Mouse (Mus musculus) midbrain, embryonic 15.5 days (tissue): ENCODE measurements around the gene Vps26a. TPM values are rescaled to one million over a fixed set of nuclear protein-coding genes. Genes with fewer than 3 reads are reported as not detected.

Source experiments
- ATAC-seq: fragments of 200-750 bp; cut with Nextera tagmentation; replicated peaks from 2 replicates; pipeline ENCODE4 v1.8.0; 2017; ENCODE audit warnings: moderate TSS enrichment
- H3K27ac ChIP-seq: fragments of 300-500 bp; sonication (generic); 2 replicates; pipeline ENCODE4 v1.5.1; 2015; ENCODE audit warnings: mild to moderate bottlenecking, inconsistent platforms
- H3K27me3 ChIP-seq: fragments of 300-500 bp; sonication (generic); replicated peaks from 2 replicates; pipeline ENCODE4 v1.6.1; 2015; ENCODE audit warnings: inconsistent platforms
- H3K36me3 ChIP-seq: fragments of 300-500 bp; sonication (generic); replicated peaks from 2 replicates; pipeline ENCODE4 v1.6.1; 2015; ENCODE audit warnings: inconsistent platforms
- H3K4me1 ChIP-seq: fragments of 300-500 bp; sonication (generic); 2 replicates; pipeline ENCODE4 v1.6.1; 2015; ENCODE audit warnings: inconsistent platforms
- H3K4me2 ChIP-seq: fragments of 300-500 bp; sonication (generic); 2 replicates; pipeline ENCODE4 v1.6.1; 2015; ENCODE audit warnings: inconsistent platforms, mild to moderate bottlenecking, moderate library complexity
- H3K4me3 ChIP-seq: fragments of 300-500 bp; sonication (generic); 2 replicates; pipeline ENCODE4 v1.5.1; 2015; ENCODE audit warnings: mild to moderate bottlenecking, inconsistent platforms
- H3K9ac ChIP-seq: fragments of 300-500 bp; sonication (generic); 2 replicates; pipeline ENCODE4 v1.6.1; 2015; ENCODE audit warnings: mild to moderate bottlenecking, inconsistent platforms
- H3K9me3 ChIP-seq: fragments of 300-500 bp; sonication (generic); 2 replicates; pipeline ENCODE4 v1.6.1; 2016; ENCODE audit warnings: inconsistent platforms
- WGBS: fragments of 180-500 bp; shearing (Covaris S2); methylation state at CpG from one replicate; pipeline ENCODE4 v1.1.7; 2015; ENCODE audit warnings: mixed read lengths; 5-methylcytosine and 5-hydroxymethylcytosine counted together
- polyA plus RNA-seq: library from polyadenylated mRNA; unstranded; fragments of >200 nt; fragmentation: Nextera tagmentation; extraction: Ambion mirVana; gene quantifications from 2 replicates; pipeline ENCODE4 v1.2.1, GENCODE M21; 2015

Vps26a gene
- polyA plus RNA-seq, 1 experiment from 2014 or later: 55.0 TPM

DNA sequence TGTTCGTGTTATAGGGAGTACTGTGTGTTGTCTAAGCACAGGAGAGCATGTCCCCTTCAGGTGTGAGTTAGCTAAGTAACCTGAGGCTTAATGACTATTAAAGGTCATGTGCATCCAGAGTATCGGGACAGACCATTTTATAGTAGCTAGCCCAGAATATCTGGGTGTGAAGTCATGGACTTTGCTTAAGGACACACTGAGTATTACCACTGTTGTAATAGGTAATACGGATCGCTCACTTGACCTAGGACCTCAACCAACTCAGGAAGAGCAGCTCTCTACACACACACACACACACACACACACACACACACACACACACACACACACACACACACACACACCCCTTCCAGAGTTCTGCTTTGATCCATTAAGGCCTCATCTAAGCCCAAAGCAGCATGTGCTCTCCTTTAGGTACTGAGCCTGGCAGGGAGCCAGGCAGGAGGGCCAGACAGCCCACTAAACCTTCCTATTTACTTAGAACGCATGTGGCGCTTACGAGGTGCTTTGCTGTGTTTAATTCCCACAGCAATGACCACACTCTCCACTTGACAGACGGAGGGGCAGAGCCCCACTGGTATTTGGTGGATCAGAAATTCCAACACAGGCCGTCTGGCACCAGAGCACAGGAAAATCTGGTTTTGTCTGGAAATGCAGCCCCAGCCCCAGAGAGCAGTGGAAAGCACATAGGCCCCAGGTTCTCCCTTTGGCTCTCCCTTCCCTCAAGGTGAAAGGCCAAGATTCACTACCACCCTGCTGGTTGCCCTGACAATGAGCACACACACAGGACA, 61.3 kb downstream of the Vps26a start:
- no peaks in the 10 kb centered on the region for H3K27me3 ChIP-seq
- no peaks in the 10 kb centered on the region for H3K4me1 ChIP-seq
- no peak overlapping the region for H3K4me2 ChIP-seq
- ATAC-seq: no peak
- no peak overlapping the region for H3K9ac ChIP-seq
- no peaks in the 10 kb centered on the region for H3K9me3 ChIP-seq
- WGBS: 52% methylated on average over 9 of the region's 9 CpGs
- H3K4me3 ChIP-seq: no peak overlapping the region
- no peak overlapping the region for H3K27ac ChIP-seq
- H3K36me3 ChIP-seq: peaks cover 24% of the 10 kb centered on the region

DNA sequence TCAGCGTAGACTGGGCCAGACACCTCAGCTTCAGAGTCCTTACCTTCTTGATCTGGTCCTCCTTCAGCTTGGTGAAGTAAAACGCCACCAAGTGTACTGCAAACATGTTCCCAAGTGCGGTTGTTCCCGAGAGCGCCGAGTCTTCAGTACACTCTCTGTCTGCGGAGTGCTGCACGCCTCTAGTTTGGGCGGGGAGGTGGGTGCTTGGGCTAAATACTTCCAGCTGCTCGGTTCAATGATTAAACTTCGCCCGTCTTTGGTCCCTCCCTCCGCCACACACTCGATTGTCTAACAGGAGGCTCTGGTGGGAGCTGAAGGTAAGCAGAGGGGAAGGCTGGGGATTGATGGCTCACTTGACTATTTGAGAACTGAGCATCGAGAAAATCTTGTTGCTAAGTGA, 64.3 kb downstream of the Vps26a start, which contains the start of gene Hkdc1:
TSS of gene Hkdc1 (minus strand) at position 237 of the 400 bp plus-strand sequence.
- no peaks in the 10 kb centered on the region for H3K9me3 ChIP-seq
- no peaks in the 10 kb centered on the region for H3K27me3 ChIP-seq
- no peak within 1 kb of the TSS for H3K27ac ChIP-seq
- H3K36me3 ChIP-seq: no peaks in the 10 kb centered on the region
- no peak for ATAC-seq
- WGBS: 46% methylated on average over 15 of the region's 15 CpGs
- H3K4me2 ChIP-seq: no peak within 1 kb of the TSS
- H3K4me3 ChIP-seq: no peak within 1 kb of the TSS
- no peak within 1 kb of the TSS for H3K9ac ChIP-seq
- H3K4me1 ChIP-seq: no peaks in the 10 kb centered on the region

DNA sequence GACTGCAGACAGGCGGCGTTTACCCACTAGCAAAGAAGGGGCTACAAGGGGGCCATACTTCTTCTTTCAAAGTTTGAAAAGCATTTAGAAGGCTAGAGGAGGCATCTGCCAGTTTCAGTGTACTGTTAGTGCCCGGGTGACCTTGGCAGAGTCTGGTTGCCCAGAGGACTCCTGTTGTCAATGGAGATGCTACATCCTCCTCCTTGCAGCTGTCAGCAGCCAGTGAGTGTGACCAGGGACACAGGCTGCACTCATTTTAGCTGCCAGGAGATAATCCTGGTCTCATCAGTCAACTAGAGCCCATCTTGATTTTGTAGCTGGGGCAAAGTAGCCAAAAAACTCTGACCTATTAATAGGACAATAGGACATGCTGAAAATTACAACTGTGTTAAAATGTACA, 65.5 kb downstream of the Vps26a start:
- H3K9ac ChIP-seq: no peak overlapping the region
- H3K9me3 ChIP-seq: no peaks in the 10 kb centered on the region
- H3K36me3 ChIP-seq: no peaks in the 10 kb centered on the region
- no peaks in the 10 kb centered on the region for H3K27me3 ChIP-seq
- 83% methylated on average over 3 of the region's 3 CpGs for WGBS
- ATAC-seq: no peak
- H3K4me2 ChIP-seq: no peak overlapping the region
- no peak overlapping the region for H3K4me3 ChIP-seq
- no peaks in the 10 kb centered on the region for H3K4me1 ChIP-seq
- no peak overlapping the region for H3K27ac ChIP-seq

DNA sequence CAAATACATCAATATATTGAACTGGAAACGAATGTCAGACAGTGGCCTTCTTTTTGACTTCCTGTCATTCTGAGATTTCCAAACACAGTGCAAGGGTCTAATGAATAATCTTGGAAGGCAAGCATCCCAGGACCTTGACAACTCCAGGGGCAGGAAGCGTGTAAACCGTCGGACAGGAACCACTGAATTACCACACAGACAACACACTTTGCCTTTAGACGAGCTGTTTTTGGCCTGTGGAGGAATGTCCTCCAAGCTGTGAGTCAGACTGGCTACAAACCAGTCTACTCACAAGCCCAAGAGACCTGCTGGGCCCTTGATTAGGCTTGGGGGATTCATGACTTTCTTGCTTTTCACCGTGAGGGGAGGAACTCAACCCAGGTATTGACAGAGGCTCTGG, 66.2 kb downstream of the Vps26a start:
- H3K4me2 ChIP-seq: no peak overlapping the region
- no peaks in the 10 kb centered on the region for H3K4me1 ChIP-seq
- H3K9me3 ChIP-seq: no peaks in the 10 kb centered on the region
- no peak overlapping the region for H3K27ac ChIP-seq
- H3K4me3 ChIP-seq: no peak overlapping the region
- H3K27me3 ChIP-seq: no peaks in the 10 kb centered on the region
- H3K36me3 ChIP-seq: no peaks in the 10 kb centered on the region
- 76% methylated on average over 6 of the region's 6 CpGs for WGBS
- H3K9ac ChIP-seq: no peak overlapping the region
- no peak for ATAC-seq

DNA sequence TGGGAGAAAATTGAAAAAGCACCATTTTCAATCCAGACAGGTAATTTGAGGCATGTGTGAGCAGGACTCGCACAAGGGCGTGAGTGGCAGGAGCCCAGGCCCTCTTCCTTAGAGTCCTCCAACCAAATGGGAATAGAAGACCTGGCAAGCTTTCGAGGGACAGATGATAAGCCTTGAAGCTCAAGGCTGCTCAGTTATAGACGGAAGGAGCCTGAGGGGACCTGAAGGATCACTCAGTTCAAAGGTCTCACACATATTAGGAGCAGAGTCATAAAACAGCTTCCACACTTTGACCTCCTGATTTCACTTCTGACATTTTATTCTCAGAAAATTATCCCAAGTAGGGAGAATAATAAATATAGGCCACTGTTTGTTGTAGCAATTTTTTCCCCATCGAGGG, 67.2 kb downstream of the Vps26a start:
- Histone ChIP-seq H3K27ac (no peak overlapping the region), H3K4me3 (no peak overlapping the region), H3K36me3 (no peaks in the 10 kb centered on the region), H3K9ac (no peak overlapping the region), H3K4me2 (no peak overlapping the region), H3K27me3 (no peaks in the 10 kb centered on the region), H3K4me1 (no peaks in the 10 kb centered on the region), H3K9me3 (no peaks in the 10 kb centered on the region)
- 85% methylated on average over 5 of the region's 5 CpGs for WGBS
- ATAC-seq: no peak

DNA sequence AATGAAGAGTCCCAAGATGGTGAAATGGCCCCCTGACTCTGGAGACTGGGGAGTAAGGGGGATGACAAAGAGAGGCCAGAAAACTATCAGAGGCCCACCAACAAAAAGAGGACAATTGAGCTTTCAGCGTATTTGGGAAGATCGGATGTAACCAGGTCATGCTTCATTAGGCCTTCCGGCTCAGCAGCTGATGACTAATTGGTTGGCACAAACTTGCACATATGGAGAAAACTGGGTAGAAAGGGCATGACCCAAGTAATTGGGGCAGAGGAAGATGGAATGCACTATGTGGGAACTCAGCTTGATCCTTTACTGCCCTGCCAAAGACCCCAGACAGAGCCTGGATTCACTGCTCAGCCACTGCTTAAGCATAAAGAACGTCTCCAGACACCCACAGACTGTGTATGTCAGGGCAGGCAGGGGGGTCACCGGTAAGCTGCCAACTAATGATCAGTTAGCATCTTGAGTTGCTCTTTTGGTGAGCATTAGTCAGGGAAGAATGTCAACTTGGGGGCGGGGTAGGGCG, 67.7 kb downstream of the Vps26a start:
- H3K9ac ChIP-seq: no peak overlapping the region
- H3K9me3 ChIP-seq: no peaks in the 10 kb centered on the region
- no peaks in the 10 kb centered on the region for H3K4me1 ChIP-seq
- 60% methylated on average over 7 of the region's 7 CpGs for WGBS
- H3K27ac ChIP-seq: no peak overlapping the region
- H3K36me3 ChIP-seq: no peaks in the 10 kb centered on the region
- no peaks in the 10 kb centered on the region for H3K27me3 ChIP-seq
- no peak for ATAC-seq
- H3K4me3 ChIP-seq: no peak overlapping the region
- H3K4me2 ChIP-seq: no peak overlapping the region

DNA sequence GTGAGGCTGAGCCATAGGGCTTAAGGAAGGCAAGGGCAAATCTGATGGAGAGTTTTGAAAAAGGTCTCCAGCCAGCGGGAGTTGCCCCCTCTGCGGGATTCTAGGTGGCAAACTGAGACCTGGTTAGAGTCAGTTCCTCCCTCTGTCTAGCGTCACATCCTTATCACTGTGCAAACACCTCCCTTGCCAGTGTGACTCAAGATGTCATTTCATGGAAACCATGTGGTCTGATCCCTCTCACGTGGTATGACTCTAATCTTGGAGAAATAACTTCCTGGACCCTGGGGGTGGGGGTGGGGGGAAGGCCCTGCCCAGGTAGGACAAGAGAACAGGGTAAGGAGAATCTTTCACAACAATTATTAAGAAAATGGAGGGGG, 73.0 kb downstream of the Vps26a start:
- H3K4me2 ChIP-seq: no peak overlapping the region
- ATAC-seq: no peak
- H3K27me3 ChIP-seq: no peaks in the 10 kb centered on the region
- WGBS: 60% methylated on average over 4 of the region's 4 CpGs
- H3K36me3 ChIP-seq: no peaks in the 10 kb centered on the region
- no peak overlapping the region for H3K9ac ChIP-seq
- H3K27ac ChIP-seq: no peak overlapping the region
- H3K4me3 ChIP-seq: no peak overlapping the region
- H3K9me3 ChIP-seq: no peaks in the 10 kb centered on the region
- no peaks in the 10 kb centered on the region for H3K4me1 ChIP-seq

DNA sequence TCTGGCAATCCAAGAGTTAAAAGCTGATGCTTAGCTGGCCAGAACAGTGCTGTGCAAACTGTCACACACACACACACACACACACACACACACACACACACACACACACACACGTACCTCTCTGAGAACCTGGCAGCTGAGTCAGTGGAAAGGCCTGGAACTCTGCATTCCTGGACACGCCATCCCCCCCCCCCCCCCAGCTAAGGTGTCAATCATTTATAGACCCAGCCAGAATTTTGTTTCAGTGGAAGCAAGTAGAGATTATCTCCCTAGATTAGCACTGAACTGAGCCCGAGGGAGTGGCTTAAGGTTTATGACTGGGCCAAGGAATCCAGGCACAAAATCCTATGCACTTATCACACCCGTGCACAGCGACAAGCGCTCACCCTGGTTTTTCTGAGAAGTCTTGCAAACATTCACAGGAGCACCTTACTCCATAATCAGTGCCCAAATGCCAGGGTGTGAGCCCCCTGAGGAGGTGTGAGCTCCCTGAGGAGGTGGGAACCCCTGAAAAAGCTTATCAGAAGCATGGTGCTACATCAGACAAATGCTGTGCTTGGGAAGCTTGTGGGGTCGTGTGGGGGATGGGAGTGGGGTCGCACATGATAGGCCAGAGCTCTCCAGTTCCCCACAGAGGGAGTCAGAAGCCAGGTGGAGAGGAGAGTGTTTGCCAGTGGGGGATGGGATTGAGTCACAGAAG, 73.5 kb downstream of the Vps26a start:
- Histone ChIP-seq H3K4me1 (no peaks in the 10 kb centered on the region), H3K27ac (no peak overlapping the region)
- ATAC-seq: no peak

DNA sequence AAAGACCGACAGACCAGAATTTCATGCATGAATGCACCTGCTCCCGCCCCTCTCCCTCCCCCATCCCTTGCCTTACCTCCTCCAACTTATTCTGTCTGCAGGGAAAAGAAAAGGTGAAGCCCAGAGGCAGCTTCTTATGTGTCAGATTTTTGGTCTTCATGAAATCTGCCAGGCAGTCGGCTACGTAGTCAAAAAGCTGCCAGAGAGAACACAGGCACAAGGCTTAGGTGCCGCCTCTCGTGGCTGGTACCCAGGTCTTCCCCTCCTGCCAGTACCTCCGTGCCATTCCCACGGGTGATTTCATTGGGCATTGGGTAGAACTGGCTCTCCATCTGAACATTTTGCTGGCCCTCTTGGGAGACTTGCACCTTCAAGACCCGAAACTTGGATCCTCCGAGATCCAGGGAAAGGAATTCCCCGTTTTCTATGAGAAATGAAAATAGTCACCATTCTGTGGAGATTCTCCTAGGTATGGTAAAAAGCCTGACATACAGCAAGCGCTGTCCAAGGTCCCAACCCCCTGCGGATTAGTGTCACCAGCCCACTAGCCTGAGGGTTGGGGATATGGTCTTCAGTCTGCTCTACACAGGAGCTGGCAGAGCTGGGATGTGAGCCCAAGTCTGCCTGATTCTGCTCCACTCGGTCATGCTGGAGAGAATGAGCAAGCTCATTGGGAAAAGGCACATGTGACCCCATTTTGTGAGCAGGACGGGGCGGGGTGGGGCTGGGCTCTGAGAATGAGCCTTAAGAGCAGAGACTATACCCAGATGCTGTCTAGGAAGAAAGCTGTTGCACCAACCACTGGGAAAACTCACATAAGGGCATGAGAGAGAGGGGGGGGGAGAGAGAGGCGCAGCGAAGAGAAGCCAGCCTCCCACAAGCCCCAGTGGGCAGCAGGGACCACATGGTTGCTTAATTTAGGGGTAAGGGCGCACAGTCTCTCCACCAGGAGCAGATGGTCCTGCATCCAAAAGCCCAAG, 74.9 kb downstream of the Vps26a start:
- Histone ChIP-seq H3K27me3 (no peaks in the 10 kb centered on the region), H3K4me2 (no peak overlapping the region), H3K4me3 (no peak overlapping the region), H3K36me3 (no peaks in the 10 kb centered on the region), H3K27ac (no peak overlapping the region), H3K9me3 (no peaks in the 10 kb centered on the region), H3K9ac (no peak overlapping the region), H3K4me1 (no peaks in the 10 kb centered on the region)
- WGBS: 70% methylated on average over 19 of the region's 19 CpGs
- ATAC-seq: no peak

More for the DNA sequence above, 73.5 kb downstream of the Vps26a start:
- Histone ChIP-seq H3K27me3 (no peaks in the 10 kb centered on the region), H3K9me3 (no peaks in the 10 kb centered on the region), H3K4me3 (no peak overlapping the region), H3K9ac (no peak overlapping the region), H3K4me2 (no peak overlapping the region), H3K36me3 (no peaks in the 10 kb centered on the region)
- 30% methylated on average over 8 of the region's 8 CpGs for WGBS

DNA sequence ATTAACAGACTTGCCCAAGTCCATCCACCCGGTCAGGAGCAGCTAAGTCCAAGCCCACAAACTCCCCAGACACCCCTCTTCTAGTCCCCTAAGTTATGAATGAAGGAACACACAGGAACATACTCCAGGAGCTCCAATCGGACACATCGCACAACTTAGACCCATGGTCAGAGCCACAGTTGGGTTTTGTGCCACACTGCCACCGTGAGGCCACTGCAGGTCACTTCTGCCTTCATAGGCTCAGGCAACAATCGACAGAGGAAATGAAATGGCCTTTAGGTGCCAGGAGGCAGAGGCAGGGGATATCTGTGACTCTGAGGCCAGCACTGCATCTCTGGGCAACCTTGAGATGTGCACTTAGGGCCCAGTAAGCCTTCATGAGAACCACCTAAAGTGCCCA, 75.7 kb downstream of the Vps26a start:
- Histone ChIP-seq H3K9ac (no peak overlapping the region), H3K4me1 (no peaks in the 10 kb centered on the region), H3K4me3 (no peak overlapping the region), H3K36me3 (no peaks in the 10 kb centered on the region), H3K27me3 (no peaks in the 10 kb centered on the region), H3K4me2 (no peak overlapping the region), H3K27ac (no peak overlapping the region), H3K9me3 (no peaks in the 10 kb centered on the region)
- ATAC-seq: peak; percentile 67; the same call in 1 of the 2 replicates
- 8% methylated on average over 5 of the region's 5 CpGs for WGBS
